Mouse (Mus musculus) stomach, postnatal 0 days (tissue): ENCODE measurements around the gene Dnmt3a.

ENCODE experiments used
- CTCF ChIP-seq: IDR thresholded peaks from 2 replicates; pipeline ENCODE4 v1.5.1; 2016; ENCODE audit warnings: antibody characterized with exemption, low read depth, mild to moderate bottlenecking, moderate library complexity
- EP300 ChIP-seq: optimal IDR thresholded peaks from 2 replicates; pipeline ENCODE3; 2016; ENCODE audit warnings: antibody characterized with exemption

DNA sequence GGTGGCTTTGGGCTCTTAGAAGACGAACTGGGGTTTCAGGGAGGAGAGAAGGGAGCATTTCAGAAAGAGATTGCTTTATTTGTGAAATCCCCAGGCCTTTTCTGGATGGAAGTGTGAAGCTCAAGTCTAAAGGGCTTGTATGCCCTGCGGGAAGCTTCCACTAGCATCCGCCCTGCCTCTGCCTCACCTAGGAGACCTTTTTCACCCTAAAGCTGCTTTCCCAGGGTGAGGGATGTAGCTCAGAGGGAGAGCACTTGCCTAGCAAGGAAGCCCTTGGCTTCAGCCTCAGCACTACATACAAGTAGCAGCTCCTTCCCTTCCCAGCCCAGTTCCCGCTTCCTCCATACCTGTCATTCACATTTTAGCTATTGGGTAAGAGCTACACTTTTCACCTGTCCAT, 71.6 kb downstream of the Dnmt3a start:
- no peak for TF ChIP-seq CTCF
- no peak for TF ChIP-seq EP300
